Mouse (Mus musculus): ENCODE measurements at regions not wholly inside any gene's neighbourhood (a gene's known extent, or its start where the extent isn't known, plus 50 kb on each side); places are given as distances from the start of the nearest gene placed in this dataset.

GRCm38 (mm10) chr17:67504502-67505033 is 128.0 kb downstream of the Lrrc30 start:
- no peak for DNase-seq (ENCODE audit: low read depth, low spot score)

- DNase-seq (ENCODE audit: low read depth, low spot score) = no peak
Observed at GRCm38 (mm10) chr17:67503125-67503878, 129.2 kb downstream of the Lrrc30 start.

- DNase-seq (ENCODE audit: low read depth, low spot score) = no peak
Observed at GRCm38 (mm10) chr17:67502628-67503027, 129.9 kb downstream of the Lrrc30 start.

GRCm38 (mm10) chr17:67499783-67500641 is 132.5 kb downstream of the Lrrc30 start:
- no peak for DNase-seq (ENCODE audit: low read depth, low spot score)

- no peak for DNase-seq (ENCODE audit: low read depth, low spot score)
Observed at GRCm38 (mm10) chr17:67497380-67497779, 135.1 kb downstream of the Lrrc30 start.

- DNase-seq (ENCODE audit: low read depth, low spot score) = no peak
Observed at GRCm38 (mm10) chr17:67480463-67480862, 126.2 kb upstream of the Ptprm start.

GRCm38 (mm10) chr17:67473137-67473536 is 118.9 kb upstream of the Ptprm start:
- peak; percentile 30 for DNase-seq (ENCODE audit: low read depth, low spot score)

GRCm38 (mm10) chr17:67458851-67459421 is 104.7 kb upstream of the Ptprm start:
- DNase-seq (ENCODE audit: low read depth, low spot score) = no peak

GRCm38 (mm10) chr17:67451966-67452365 is 97.7 kb upstream of the Ptprm start:
- no peak for DNase-seq (ENCODE audit: low read depth, low spot score)

GRCm38 (mm10) chr17:67451081-67451480 is 96.8 kb upstream of the Ptprm start:
- no peak for DNase-seq (ENCODE audit: low read depth, low spot score)

GRCm38 (mm10) chr17:67450021-67450420 is 95.8 kb upstream of the Ptprm start:
- no peak for DNase-seq (ENCODE audit: low read depth, low spot score)

GRCm38 (mm10) chr17:67445986-67446385 is 91.7 kb upstream of the Ptprm start:
- DNase-seq (ENCODE audit: low read depth, low spot score) = no peak

GRCm38 (mm10) chr17:67440961-67441360 is 86.7 kb upstream of the Ptprm start:
- no peak for DNase-seq (ENCODE audit: low read depth, low spot score)

- DNase-seq (ENCODE audit: low read depth, low spot score) = no peak
Observed at GRCm38 (mm10) chr17:67419956-67420711, 65.9 kb upstream of the Ptprm start.

- no peak for DNase-seq (ENCODE audit: low read depth, low spot score)
Observed at GRCm38 (mm10) chr17:67412546-67413250, 58.4 kb upstream of the Ptprm start.

GRCm38 (mm10) chr17:67409911-67410310 is 55.7 kb upstream of the Ptprm start:
- no peak for DNase-seq (ENCODE audit: low read depth, low spot score)

- DNase-seq (ENCODE audit: low read depth, low spot score) = no peak
Observed at GRCm38 (mm10) chr17:67405934-67406333, 51.7 kb upstream of the Ptprm start.

Data from retina, adult 2 months (tissue).